Mouse (Mus musculus) ES-E14 (cell line): ENCODE results near the gene Tmem86b. TPM values are rescaled to one million over a fixed set of nuclear protein-coding genes. Genes with fewer than 3 reads are reported as not detected.
A peak's percentile ranks its signal among the peaks of the same experiment; 100 is the strongest.

Source experiments
- DNase-seq: peaks from one replicate; pipeline ENCODE4 v3.0.0-alpha.2; 2013; ENCODE audit warnings: low read depth, low spot score
- H3K27ac ChIP-seq: 2 replicates; pipeline ENCODE4 v1.5.1; 2012; ENCODE audit warnings: low read depth, mild to moderate bottlenecking, low read length, moderate library complexity, mixed read lengths; ENCODE audit not compliant: poor library complexity, insufficient read depth, severe bottlenecking
- H3K36me3 ChIP-seq: 2 replicates; pipeline ENCODE4 v1.6.1; 2012; ENCODE audit warnings: mild to moderate bottlenecking, low read length, moderate library complexity, mixed read lengths; ENCODE audit not compliant: control insufficient read depth, poor library complexity, insufficient read depth, severe bottlenecking
- H3K4me1 ChIP-seq, 2 experiments: fragments of 150-350 bp in 1 of 2; sonication (generic) in 1 of 2; 2 replicates each; pipeline ENCODE4 v1.6.1; 2012; ENCODE audit warnings: low read length in 2 of 2, mild to moderate bottlenecking in 1 of 2, mixed read lengths in 1 of 2; ENCODE audit not compliant: control insufficient read depth in 2 of 2, insufficient read depth in 2 of 2, poor library complexity in 1 of 2
- H3K4me3 ChIP-seq, 2 experiments: fragments of 150-350 bp in 1 of 2; sonication (generic) in 1 of 2; 2 replicates each; pipeline ENCODE4 v1.5.1; 2012; ENCODE audit warnings: low read length in 2 of 2, low read depth in 1 of 2, mild to moderate bottlenecking in 1 of 2, mixed read lengths in 1 of 2; ENCODE audit not compliant: insufficient read depth in 1 of 2, poor library complexity in 1 of 2, severe bottlenecking in 1 of 2
- H3K9ac ChIP-seq: 2 replicates; pipeline ENCODE4 v1.6.1; 2012; ENCODE audit warnings: low read depth, mild to moderate bottlenecking, low read length, mixed read lengths; ENCODE audit not compliant: poor library complexity, insufficient read depth, severe bottlenecking
- H3K9me3 ChIP-seq: fragments of 150-350 bp; sonication (generic); 2 replicates; pipeline ENCODE4 v1.6.1; 2012; ENCODE audit warnings: low read depth, mild to moderate bottlenecking, low read length; ENCODE audit not compliant: control insufficient read depth, insufficient read depth
- CHD2 ChIP-seq: IDR thresholded peaks from 2 replicates; pipeline ENCODE4 v1.6.1; 2014; ENCODE audit warnings: mild to moderate bottlenecking, low read depth, low read length, inconsistent platforms
- HCFC1 ChIP-seq: IDR thresholded peaks from 2 replicates; pipeline ENCODE4 v1.6.1; 2012; ENCODE audit warnings: low read length, inconsistent platforms, borderline replicate concordance; ENCODE audit not compliant: insufficient read depth
- MAFK ChIP-seq: IDR thresholded peaks from 2 replicates; pipeline ENCODE4 v1.6.1; 2014; ENCODE audit warnings: mild to moderate bottlenecking, low read depth, low read length, inconsistent platforms; ENCODE audit not compliant: insufficient read depth
- ZC3H11A ChIP-seq: IDR thresholded peaks from 2 replicates; pipeline ENCODE4 v1.6.1; 2012; ENCODE audit warnings: low read depth, mild to moderate bottlenecking, inconsistent platforms, low read length, borderline replicate concordance
- ZNF384 ChIP-seq: IDR thresholded peaks from 2 replicates; pipeline ENCODE4 v1.6.1; 2012; ENCODE audit warnings: low read depth, low read length, inconsistent platforms
- in situ Hi-C, 2 experiments: fragments of 600-800 bp; cut with MboI; formaldehyde crosslinking; loops; one replicate each; pipeline ENCODE4 v1.15.1; 2025; ENCODE audit warnings: low sequenced_read_pairs in 2 of 2, inconsistent platforms in 1 of 2; ENCODE audit not compliant: unreplicated experiment in 2 of 2
- total RNA-seq: library from RNA; depleted of rRNA; stranded (reverse); fragments of 300-350 nt; gene quantifications from 2 replicates; pipeline ENCODE4 v1.2.3, GENCODE M21; 2012

The Tmem86b gene
- total RNA-seq, 1 experiment = 8.1 TPM

DNA sequence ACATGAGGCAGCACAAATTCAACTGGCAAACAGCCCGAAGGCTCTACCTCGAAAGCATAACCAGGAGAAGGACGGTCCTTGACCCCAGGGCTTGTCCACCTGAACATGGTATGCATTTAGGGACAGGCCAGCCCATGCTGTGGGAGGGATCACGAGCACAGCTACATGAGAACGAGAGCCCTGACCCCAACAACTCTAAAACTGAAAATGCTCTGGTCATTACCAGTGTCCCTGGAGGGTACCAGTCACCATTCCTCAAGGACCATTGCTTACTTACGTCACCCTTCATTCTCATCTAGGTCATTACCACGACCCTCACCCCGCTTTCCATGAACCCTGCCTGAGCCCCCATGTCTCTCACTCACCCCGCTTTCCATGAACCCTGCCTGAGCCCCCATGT lies 37.9 kb upstream of the Tmem86b start:
- DNase-seq = no peak
- in situ Hi-C loops = no loop called here
- no peaks in the 10 kb centered on the region for H3K9me3 ChIP-seq
- no peak overlapping the region for H3K4me3 ChIP-seq
- peaks cover 0 to 5% of the 10 kb centered on the region in 2 experiments; a peak in 2 of 4 replicates for H3K4me1 ChIP-seq
- H3K27ac ChIP-seq = no peak overlapping the region
- peaks cover 4% of the 10 kb centered on the region; the same call in 1 of the 2 replicates for H3K36me3 ChIP-seq
- H3K9ac ChIP-seq = no peak overlapping the region
- TF ChIP-seq ZNF384 = no peak
- TF ChIP-seq HCFC1 = no peak
- no peak for TF ChIP-seq MAFK
- TF ChIP-seq CHD2 = no peak
- no peak for TF ChIP-seq ZC3H11A

DNA sequence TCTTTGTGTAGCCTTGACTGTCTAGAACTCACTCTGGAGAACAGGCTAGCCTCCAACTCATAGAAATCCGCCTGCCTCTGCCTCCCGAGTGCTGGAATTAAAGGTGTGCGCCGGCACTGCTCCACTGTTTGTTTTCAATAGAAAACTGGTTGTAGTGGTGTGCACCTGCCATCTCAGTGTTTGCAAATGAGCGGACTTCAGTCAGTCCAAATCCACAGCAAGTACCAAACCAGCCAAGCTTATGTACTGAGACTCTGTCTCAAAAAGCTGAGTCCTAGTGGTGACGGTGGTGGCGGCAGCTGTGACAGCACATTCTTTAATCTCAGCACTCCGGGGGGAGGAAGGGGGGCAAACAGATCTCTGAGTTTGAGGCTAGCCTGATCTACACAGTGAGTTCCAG lies 37.3 kb upstream of the Tmem86b start:
- in situ Hi-C loops = no loop called here
- H3K36me3 ChIP-seq = peaks cover 4% of the 10 kb centered on the region; the same call in 1 of the 2 replicates

DNA sequence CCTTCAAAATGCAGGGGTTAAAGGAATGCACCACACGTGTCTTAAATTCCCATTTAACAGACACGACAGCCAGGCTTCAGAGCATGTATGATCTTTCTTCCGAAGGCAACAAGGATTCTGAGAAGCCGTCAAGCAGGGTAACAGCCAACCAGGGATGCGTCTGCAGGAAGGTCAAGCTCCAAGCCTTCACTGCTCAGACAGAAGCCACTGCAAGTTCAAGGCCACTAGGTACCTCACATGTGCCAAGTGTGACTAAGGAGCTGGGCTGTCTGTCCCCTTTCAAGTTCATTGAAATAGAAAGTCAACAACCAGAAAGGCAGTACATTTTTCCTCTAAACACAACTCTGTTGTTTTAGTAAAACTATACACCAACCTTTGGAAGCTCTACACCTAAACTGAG lies 35.6 kb upstream of the Tmem86b start:
- no peak for TF ChIP-seq ZNF384
- no peak for TF ChIP-seq CHD2
- no peak for TF ChIP-seq MAFK
- no peak for TF ChIP-seq HCFC1
- no peak for TF ChIP-seq ZC3H11A
- H3K4me1 ChIP-seq = peaks cover 0 to 14% of the 10 kb centered on the region in 2 experiments; a peak in 2 of 4 replicates
- no peak overlapping the region for H3K27ac ChIP-seq
- no peaks in the 10 kb centered on the region for H3K9me3 ChIP-seq
- in situ Hi-C loops = no loop called here
- no peak for DNase-seq
- peaks cover 7% of the 10 kb centered on the region; the same call in 1 of the 2 replicates for H3K36me3 ChIP-seq
- H3K9ac ChIP-seq = no peak overlapping the region
- no peak overlapping the region for H3K4me3 ChIP-seq

More for the DNA sequence above, 37.3 kb upstream of the Tmem86b start:
- H3K9me3 ChIP-seq = no peaks in the 10 kb centered on the region
- H3K9ac ChIP-seq = no peak overlapping the region
- TF ChIP-seq HCFC1 = no peak
- no peak for TF ChIP-seq ZNF384
- TF ChIP-seq ZC3H11A = no peak
- TF ChIP-seq CHD2 = no peak
- TF ChIP-seq MAFK = no peak
- no peak for DNase-seq
- H3K4me3 ChIP-seq = 0 out of 4 replicates have a peak overlapping the region, but pooled peaks of 1 of the 2 experiments have one; percentile 11
- H3K4me1 ChIP-seq = peaks cover 0 to 5% of the 10 kb centered on the region in 2 experiments; a peak in 2 of 4 replicates
- no peak overlapping the region; the same call in 1 of the 2 replicates for H3K27ac ChIP-seq

DNA sequence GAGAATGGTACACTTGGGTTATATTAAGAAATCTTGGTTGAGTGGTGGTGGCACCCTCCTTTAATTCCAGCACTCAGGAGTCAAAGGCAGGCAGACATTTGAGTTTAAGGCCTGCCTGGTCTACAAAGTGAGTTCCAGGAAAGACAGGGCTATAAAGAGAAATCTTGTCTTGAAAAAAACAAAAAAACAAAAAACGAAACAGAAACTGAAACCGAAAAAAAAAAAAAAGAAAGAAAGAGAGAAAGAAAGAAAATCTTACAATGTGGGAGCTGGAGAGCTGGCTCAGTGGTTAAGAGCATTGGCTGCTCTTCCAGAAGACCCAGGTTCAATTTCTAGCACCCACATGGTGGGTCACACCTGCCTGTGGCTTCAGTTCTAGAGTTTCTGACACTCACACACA lies 32.5 kb upstream of the Tmem86b start:
- Histone ChIP-seq H3K4me3 (no peak overlapping the region), H3K9me3 (no peaks in the 10 kb centered on the region), H3K36me3 (peaks cover 5% of the 10 kb centered on the region; the same call in 1 of the 2 replicates), H3K4me1 (peaks cover 0 to 11% of the 10 kb centered on the region in 2 experiments; a peak in 2 of 4 replicates), H3K9ac (no peak overlapping the region), H3K27ac (no peak overlapping the region)
- in situ Hi-C loops = no loop called here
- TF ChIP-seq ZNF384 = no peak
- TF ChIP-seq HCFC1 = no peak
- no peak for TF ChIP-seq ZC3H11A
- TF ChIP-seq MAFK = no peak
- no peak for TF ChIP-seq CHD2
- no peak for DNase-seq

DNA sequence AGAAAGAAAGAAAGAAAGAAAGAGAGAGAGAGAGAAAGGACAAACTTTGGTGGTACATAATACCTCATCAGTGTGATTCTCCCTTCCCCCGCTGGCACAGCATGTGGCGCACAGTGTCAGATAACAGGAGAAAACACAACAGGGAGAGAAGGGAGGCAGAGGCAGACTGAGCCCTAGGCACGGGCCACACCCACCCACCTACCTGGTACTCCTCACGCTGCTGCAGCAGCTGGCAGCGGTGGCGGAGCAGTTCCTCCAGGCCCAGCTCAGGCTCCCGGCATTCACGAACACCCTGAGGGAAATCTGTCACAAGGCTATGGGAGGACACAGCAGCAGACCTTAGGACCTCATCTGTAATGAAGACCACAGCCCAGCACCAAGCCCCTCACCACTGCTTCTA lies 32.0 kb upstream of the Tmem86b start:
- TF ChIP-seq CHD2 (no peak), ZNF384 (no peak), HCFC1 (no peak), MAFK (no peak), ZC3H11A (no peak)
- Histone ChIP-seq H3K4me3 (no peak overlapping the region), H3K9ac (no peak overlapping the region), H3K36me3 (peaks cover 5% of the 10 kb centered on the region; the same call in 1 of the 2 replicates), H3K27ac (no peak overlapping the region; the same call in 1 of the 2 replicates), H3K4me1 (peaks cover 0 to 11% of the 10 kb centered on the region in 2 experiments; a peak in 2 of 4 replicates), H3K9me3 (no peaks in the 10 kb centered on the region)
- in situ Hi-C loops = no loop called here
- no peak for DNase-seq
